Mouse (Mus musculus): ENCODE measurements at regions not wholly inside any gene's neighbourhood (a gene's known extent, or its start where the extent isn't known, plus 50 kb on each side); places are given as distances from the start of the nearest gene placed in this dataset.
A peak's percentile ranks its signal among the peaks of the same experiment; 100 is the strongest.

DNA sequence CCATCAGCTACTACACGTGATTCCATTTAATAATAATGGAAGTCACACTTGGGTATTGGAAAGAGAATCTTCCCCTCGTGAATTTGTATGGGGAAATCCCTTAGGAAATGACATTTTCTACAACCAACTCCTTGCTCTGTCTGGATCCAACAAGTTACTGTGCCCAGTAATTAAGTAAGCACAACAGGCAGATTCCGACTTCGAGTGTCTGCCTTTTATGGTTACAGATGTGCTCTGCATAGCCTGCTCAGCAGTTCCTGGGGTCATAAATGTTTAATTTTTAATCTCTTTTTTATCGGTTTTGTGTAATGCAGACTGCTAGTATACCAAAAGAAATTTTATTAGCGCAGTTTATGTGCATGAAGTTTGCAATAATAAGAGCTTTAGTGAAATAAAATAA lies 259.8 kb upstream of the Pitrm1 start:
- Histone ChIP-seq H3K27me3 (no peaks in the 10 kb centered on the region), H3K4me2 (no peak overlapping the region), H3K4me3 (replicated peaks) (no peak overlapping the region), H3K27ac (no peak overlapping the region), H3K9me3 (no peaks in the 10 kb centered on the region), H3K4me1 (no peaks in the 10 kb centered on the region), H3K9ac (no peak overlapping the region), H3K36me3 (replicated peaks) (no peaks in the 10 kb centered on the region)
- 81% methylated on average over 6 of the region's 6 CpGs for WGBS
- no peak for ATAC-seq (ENCODE audit: low FRiP score)

DNA sequence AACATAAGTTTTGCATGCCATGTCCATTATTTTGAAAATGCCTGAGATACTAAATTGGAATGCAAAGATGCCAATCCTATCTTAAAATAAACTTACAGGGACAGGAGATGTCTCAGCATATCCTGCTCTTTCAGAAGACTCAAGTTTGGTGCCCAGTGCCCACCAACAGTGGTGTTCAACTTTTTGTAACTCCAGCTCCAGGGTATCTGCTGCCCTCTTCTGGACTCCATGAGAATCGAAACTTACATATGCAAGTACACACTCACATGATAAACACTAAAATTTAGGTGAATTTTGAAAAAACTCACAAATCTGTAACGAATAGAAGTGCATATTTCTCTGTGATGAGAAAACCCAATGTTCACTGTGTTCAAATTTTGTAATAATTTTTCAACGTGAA lies 255.9 kb upstream of the Pitrm1 start:
- WGBS, result 49% methylated on average over 3 of the region's 3 CpGs
- ATAC-seq (ENCODE audit: low FRiP score), result no peak

DNA sequence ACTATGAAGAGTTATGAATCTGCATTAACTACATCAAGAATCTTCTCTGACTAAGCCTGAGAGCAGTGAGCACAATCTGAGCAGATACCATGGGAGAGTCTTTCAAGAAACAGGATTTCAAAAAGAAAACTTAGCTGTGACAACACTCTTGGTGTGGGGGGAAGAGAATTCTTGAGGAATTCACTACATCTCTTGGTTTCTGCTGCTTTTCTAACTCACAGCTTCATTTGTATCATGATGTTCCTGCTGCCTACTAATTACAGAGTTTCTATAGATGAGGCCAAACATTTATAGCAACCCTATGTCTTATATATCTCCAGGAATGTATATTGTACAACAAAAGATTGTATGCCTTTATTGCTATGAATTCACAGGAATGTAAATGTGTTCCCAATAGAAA lies 242.2 kb upstream of the Pitrm1 start:
- H3K27me3 ChIP-seq, result no peaks in the 10 kb centered on the region
- no peak overlapping the region for H3K9ac ChIP-seq
- H3K9me3 ChIP-seq, result no peaks in the 10 kb centered on the region
- H3K4me2 ChIP-seq, result no peak overlapping the region
- ATAC-seq (ENCODE audit: low FRiP score), result no peak
- no peaks in the 10 kb centered on the region for H3K36me3 ChIP-seq (replicated peaks)
- no peak overlapping the region for H3K4me3 ChIP-seq (replicated peaks)
- H3K4me1 ChIP-seq, result peaks cover 11% of the 10 kb centered on the region; the same call in 1 of the 2 replicates
- no peak overlapping the region for H3K27ac ChIP-seq

More for the DNA sequence above, 255.9 kb upstream of the Pitrm1 start:
- no peaks in the 10 kb centered on the region for H3K9me3 ChIP-seq
- no peak overlapping the region for H3K27ac ChIP-seq
- no peak overlapping the region for H3K4me2 ChIP-seq
- H3K4me3 ChIP-seq (replicated peaks), result no peak overlapping the region
- H3K9ac ChIP-seq, result no peak overlapping the region
- no peaks in the 10 kb centered on the region for H3K4me1 ChIP-seq
- H3K36me3 ChIP-seq (replicated peaks), result no peaks in the 10 kb centered on the region
- no peaks in the 10 kb centered on the region for H3K27me3 ChIP-seq

DNA sequence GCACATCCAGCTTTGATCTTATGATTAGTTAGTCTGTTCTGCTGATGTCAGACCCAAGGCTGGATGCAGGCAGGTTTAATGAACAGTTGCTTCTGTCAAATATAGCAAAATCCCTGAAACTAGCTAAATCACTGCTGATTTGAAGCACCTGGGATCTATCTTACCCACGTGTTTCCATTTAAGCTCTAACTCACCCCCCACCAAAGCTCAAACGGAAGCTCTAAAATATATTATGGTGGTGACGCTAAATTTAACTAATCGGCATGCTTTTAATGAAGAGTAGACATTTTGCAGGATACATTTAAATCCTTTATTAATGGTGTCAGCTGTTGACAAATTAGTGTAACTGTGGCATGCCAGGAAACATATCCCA lies 241.3 kb upstream of the Pitrm1 start:
- no peak overlapping the region for H3K9ac ChIP-seq
- 66% methylated on average over 4 of the region's 4 CpGs for WGBS
- ATAC-seq (ENCODE audit: low FRiP score), result no peak
- H3K9me3 ChIP-seq, result no peaks in the 10 kb centered on the region
- H3K27me3 ChIP-seq, result no peaks in the 10 kb centered on the region
- H3K4me1 ChIP-seq, result peaks cover 11% of the 10 kb centered on the region; the same call in 1 of the 2 replicates
- no peak overlapping the region for H3K27ac ChIP-seq
- H3K36me3 ChIP-seq (replicated peaks), result no peaks in the 10 kb centered on the region
- no peak overlapping the region for H3K4me2 ChIP-seq
- H3K4me3 ChIP-seq (replicated peaks), result no peak overlapping the region

DNA sequence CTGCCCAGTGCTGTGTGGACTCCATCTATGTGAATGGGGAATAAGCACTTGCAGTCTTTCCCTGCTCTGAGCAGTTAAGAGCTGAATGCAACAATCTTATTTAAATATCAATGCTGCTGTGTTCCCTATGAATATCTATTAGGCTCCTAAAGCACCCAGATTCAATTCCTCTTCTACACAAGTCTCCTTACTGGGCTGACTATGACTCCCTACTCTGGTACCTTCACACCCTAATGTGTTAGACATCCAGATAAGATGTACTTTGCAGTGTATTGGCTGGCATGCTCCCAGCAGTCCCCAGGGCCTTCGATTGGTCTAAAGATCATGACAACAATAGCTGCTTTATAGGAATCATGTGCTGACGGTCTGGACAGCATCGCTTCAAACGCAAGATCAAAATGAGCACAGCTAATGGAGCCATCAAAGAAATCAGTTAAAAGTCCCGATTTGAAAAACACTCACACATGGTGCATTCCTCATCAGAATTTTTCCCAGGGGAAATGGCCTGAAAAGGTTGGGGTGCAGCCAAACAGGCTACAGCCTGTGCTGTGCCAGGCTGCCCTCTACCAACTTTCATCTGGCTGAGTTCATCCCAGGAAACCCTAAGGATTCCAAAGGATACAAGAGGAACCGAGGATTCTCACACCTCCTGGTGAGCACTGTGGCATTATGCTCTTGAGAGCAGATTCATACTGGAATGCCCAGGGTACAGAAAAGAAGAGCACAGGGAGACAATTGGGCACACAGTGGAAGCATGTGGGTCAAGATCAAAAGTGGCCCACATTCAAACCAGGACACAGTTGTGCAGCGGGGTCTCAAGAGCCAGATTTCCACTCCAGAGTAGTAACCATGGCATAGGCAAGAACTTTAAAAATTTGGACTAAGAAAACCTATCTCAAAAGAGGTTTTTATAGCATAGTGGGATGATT lies 240.7 kb upstream of the Pitrm1 start:
- Histone ChIP-seq H3K4me2 (no peak overlapping the region), H3K4me3 (replicated peaks) (no peak overlapping the region), H3K9me3 (no peaks in the 10 kb centered on the region), H3K4me1 (peaks cover 11% of the 10 kb centered on the region; the same call in 1 of the 2 replicates), H3K27me3 (no peaks in the 10 kb centered on the region), H3K9ac (no peak overlapping the region), H3K27ac (no peak overlapping the region), H3K36me3 (replicated peaks) (no peaks in the 10 kb centered on the region)
- WGBS, result 52% methylated on average over 7 of the region's 7 CpGs
- peak; percentile 81 for ATAC-seq (ENCODE audit: low FRiP score)

DNA sequence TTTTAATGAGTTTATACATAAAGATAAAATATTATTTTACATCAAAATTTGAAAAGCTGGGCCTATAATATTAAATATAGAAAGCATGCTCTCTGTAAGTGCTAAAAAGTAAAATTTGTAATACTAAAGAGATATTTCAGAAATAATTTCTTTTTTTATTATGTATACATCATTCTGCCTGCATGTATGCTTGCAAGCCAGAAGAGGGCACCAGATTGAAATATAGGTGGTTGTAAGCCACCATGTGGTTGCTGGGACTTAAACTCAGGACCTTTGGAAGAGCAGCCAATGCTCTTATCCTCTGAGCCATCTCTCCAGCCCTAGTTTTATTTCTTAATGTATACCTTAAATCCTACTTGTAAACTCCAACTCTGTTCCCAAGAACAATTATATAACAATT lies 231.7 kb upstream of the Pitrm1 start:
- Histone ChIP-seq H3K27me3 (no peaks in the 10 kb centered on the region), H3K27ac (no peak overlapping the region), H3K36me3 (replicated peaks) (no peaks in the 10 kb centered on the region), H3K4me3 (replicated peaks) (no peak overlapping the region), H3K4me2 (no peak overlapping the region), H3K9ac (no peak overlapping the region), H3K9me3 (no peaks in the 10 kb centered on the region), H3K4me1 (no peaks in the 10 kb centered on the region)
- no peak for ATAC-seq (ENCODE audit: low FRiP score)

DNA sequence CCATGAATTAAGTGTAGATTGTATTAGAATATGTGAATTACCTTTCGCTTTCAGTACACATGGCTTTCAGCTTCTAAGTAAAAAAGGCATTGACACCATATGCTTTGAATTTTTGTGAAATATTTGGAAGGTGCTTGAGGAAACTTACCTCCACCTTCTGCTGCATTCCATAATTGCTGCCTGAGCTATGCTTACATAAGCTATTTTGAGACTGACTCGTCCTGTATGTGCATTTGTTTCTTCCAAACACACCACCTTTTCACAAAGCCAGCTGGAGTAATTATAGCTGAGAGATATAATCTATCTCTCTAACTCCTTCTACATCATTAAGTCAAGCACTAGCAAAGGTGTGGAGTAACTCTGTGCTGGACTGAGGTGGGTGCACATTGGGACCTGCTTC lies 224.0 kb upstream of the Pitrm1 start:
- no peaks in the 10 kb centered on the region for H3K36me3 ChIP-seq (replicated peaks)
- H3K4me1 ChIP-seq, result no peaks in the 10 kb centered on the region
- no peak overlapping the region for H3K4me2 ChIP-seq
- H3K27me3 ChIP-seq, result no peaks in the 10 kb centered on the region
- H3K9ac ChIP-seq, result no peak overlapping the region
- H3K27ac ChIP-seq, result no peak overlapping the region
- no peak for ATAC-seq (ENCODE audit: low FRiP score)
- H3K9me3 ChIP-seq, result no peaks in the 10 kb centered on the region
- no peak overlapping the region for H3K4me3 ChIP-seq (replicated peaks)
- WGBS, result 76% methylated on average over 2 of the region's 2 CpGs

DNA sequence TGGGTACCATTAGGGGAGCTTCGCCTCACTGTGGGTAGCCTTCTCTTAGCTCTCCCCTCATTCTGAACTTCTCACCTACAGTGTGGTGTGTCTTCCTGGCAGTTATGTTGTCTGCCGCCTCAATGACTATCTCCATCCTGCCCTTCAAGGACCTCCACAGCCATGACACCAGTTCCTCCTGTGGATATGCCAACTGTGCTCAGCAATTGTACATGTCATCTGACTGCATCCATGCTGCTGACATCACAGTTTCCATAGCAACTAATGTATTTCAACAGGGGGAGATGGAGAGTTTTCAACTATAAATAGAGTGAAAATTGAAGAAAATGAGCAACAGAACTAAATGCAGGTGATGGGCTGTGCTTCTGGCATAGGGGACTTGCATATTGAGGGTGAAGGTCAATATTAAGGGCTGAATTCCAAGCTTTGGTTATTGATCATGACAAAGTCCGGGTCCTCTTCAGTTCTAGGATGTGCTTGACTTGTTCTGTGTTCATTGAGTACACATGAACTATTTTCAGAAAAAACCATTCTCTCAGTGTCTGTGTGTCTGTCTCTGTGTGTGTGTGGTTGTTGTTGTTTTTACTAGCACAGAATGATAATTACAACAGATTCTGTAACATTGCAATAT lies 217.5 kb upstream of the Pitrm1 start:
- WGBS, result 89% methylated on average over 3 of the region's 3 CpGs
- H3K4me1 ChIP-seq, result no peaks in the 10 kb centered on the region
- no peak overlapping the region for H3K27ac ChIP-seq

DNA sequence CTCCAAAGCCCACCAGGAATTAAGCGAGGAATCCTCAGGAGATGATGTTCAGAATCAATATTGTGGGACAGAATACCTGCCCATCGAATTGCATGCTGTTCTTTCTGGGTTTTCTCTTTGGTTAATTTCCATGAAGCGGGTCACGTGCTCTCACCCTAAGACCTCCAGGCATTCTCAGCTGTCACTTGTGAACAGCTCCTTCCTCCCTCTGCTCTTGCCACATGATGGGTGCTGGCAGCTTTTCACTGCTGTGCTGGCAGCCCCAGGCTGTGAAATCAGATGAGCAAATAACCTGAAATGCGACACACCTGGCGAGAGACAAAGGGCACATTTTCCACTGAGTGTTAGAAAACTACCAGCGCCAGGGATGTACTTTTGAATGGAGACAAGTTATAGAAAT lies 207.8 kb upstream of the Pitrm1 start:
- no peak overlapping the region for H3K9ac ChIP-seq
- H3K4me2 ChIP-seq, result no peak overlapping the region
- H3K36me3 ChIP-seq (replicated peaks), result no peaks in the 10 kb centered on the region
- no peak overlapping the region for H3K27ac ChIP-seq
- H3K27me3 ChIP-seq, result no peaks in the 10 kb centered on the region
- H3K4me3 ChIP-seq (replicated peaks), result no peak overlapping the region
- WGBS, result 82% methylated on average over 7 of the region's 7 CpGs
- no peaks in the 10 kb centered on the region for H3K4me1 ChIP-seq
- ATAC-seq (ENCODE audit: low FRiP score), result no peak
- no peaks in the 10 kb centered on the region for H3K9me3 ChIP-seq

More for the DNA sequence above, 217.5 kb upstream of the Pitrm1 start:
- no peak overlapping the region for H3K4me3 ChIP-seq (replicated peaks)
- H3K9ac ChIP-seq, result no peak overlapping the region
- ATAC-seq (ENCODE audit: low FRiP score), result no peak
- no peaks in the 10 kb centered on the region for H3K9me3 ChIP-seq
- H3K4me2 ChIP-seq, result no peak overlapping the region
- no peaks in the 10 kb centered on the region for H3K36me3 ChIP-seq (replicated peaks)
- no peaks in the 10 kb centered on the region for H3K27me3 ChIP-seq

DNA sequence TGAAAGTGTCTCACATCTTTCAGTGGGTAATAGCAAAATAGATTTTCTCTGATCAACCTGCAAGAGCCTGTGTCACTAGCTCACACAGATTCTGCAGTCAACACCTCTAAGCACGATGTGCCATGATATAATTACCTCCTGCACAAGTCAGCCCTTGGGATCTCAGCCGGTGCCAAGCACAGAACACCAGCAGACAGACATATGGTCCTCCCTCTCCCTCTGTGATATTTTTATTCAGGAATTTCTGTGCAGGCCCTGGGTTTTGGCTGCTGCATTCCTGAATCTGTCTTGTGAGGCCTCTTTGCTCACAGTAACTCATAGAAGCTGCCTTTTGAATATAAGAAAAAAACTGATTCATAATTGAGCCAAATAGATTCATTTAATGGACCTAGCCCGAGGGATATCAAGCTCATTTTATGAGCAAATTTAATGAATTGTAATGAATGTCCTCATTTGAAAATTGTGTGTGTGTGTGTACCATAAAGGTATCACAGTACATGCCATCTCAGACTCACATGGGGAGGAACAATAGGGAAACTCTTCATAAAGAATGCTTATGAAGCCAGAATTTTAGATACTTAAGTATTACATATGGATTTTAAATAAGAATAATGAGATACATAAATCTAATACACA lies 206.7 kb upstream of the Pitrm1 start:
- WGBS, result 75% methylated on average over 3 of the region's 3 CpGs
- no peak for ATAC-seq (ENCODE audit: low FRiP score)
- no peaks in the 10 kb centered on the region for H3K4me1 ChIP-seq

DNA sequence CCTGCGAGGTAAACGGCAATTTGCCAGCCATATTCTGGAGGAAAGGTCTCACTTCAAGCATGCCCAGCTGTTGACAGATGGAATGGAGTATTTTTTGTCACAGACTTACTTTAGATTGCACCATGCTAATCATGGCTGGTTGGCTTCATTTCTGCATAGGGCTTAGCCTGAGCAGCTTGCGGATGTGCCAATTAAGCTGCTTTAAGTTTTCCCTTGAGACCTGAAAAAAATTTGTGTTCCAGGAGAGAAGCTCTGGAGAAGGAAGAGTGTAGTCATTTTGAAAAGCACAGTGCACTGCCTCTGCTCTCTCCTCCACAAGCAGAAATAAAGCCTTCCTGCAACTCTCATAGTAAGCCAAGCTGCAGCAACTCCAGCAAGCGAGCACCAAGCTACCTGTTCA lies 182.8 kb upstream of the Pitrm1 start:
- Histone ChIP-seq H3K9ac (no peak overlapping the region), H3K4me2 (no peak overlapping the region), H3K27me3 (no peaks in the 10 kb centered on the region), H3K36me3 (replicated peaks) (no peaks in the 10 kb centered on the region), H3K9me3 (no peaks in the 10 kb centered on the region), H3K27ac (no peak overlapping the region), H3K4me1 (no peaks in the 10 kb centered on the region), H3K4me3 (replicated peaks) (no peak overlapping the region)
- WGBS, result 89% methylated on average over 4 of the region's 4 CpGs
- ATAC-seq (ENCODE audit: low FRiP score), result no peak

More for the DNA sequence above, 206.7 kb upstream of the Pitrm1 start:
- no peaks in the 10 kb centered on the region for H3K9me3 ChIP-seq
- H3K4me2 ChIP-seq, result no peak overlapping the region
- no peaks in the 10 kb centered on the region for H3K27me3 ChIP-seq
- no peaks in the 10 kb centered on the region for H3K36me3 ChIP-seq (replicated peaks)
- H3K27ac ChIP-seq, result no peak overlapping the region
- H3K9ac ChIP-seq, result no peak overlapping the region
- H3K4me3 ChIP-seq (replicated peaks), result no peak overlapping the region

DNA sequence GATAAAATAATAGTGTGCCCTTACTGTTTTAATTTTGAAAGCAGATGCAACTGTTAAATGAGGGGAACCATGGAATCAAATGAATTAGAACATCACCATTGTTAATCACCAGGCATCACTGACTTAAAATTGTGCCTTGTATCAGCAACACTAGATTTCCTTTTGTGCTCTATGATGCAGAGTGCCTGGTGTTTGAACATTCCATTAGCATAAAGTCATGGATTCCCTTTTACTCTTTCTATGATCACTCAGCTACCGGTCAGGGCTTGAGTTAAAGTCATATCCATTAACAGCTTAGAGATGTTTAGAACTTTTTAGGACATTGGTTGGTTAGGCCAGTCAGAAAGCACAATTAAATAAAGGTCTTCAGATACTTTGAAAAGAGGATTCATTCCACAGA lies 180.3 kb upstream of the Pitrm1 start:
- 81% methylated on average over 1 of the region's 1 CpGs for WGBS
- no peak for ATAC-seq (ENCODE audit: low FRiP score)
- no peak overlapping the region for H3K4me3 ChIP-seq (replicated peaks)

More for the DNA sequence above, 180.3 kb upstream of the Pitrm1 start:
- Histone ChIP-seq H3K27me3 (no peaks in the 10 kb centered on the region), H3K27ac (no peak overlapping the region), H3K4me1 (no peaks in the 10 kb centered on the region), H3K9ac (no peak overlapping the region), H3K9me3 (no peaks in the 10 kb centered on the region), H3K36me3 (replicated peaks) (no peaks in the 10 kb centered on the region), H3K4me2 (no peak overlapping the region)

All from forebrain, embryonic 12.5 days (tissue).